Mouse (Mus musculus): ENCODE results near the gene Mtmr2. TPM values are rescaled to one million over a fixed set of nuclear protein-coding genes. Genes with fewer than 3 reads are reported as not detected.

Gene Mtmr2
- polyA plus RNA-seq, 1 experiment from 2014 or later: 79.3 TPM

DNA sequence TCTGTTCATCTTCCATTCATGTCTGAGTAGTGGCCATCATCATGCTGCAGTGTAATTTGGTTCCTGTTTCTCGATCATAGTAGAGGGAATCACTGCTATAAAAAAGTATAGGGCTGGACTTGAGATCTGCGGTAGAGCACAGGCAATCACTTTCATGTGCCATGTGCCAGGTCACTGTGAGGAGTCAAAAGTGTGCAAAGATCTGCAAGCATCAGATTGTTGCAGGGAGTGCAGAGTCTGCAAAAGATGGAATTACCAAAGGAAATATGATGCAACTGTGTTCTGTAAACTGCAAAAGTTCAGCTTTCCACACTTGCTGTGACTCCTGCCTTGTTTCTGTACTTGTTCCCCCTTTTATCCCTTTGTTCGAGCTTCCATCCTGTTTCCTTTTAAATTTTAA is 99.4 kb downstream of the Mtmr2 start:
- no peak overlapping the region for H3K4me3 ChIP-seq (ENCODE audit: low read depth, low read length)
- WGBS: 93% methylated on average over 3 of the region's 3 CpGs
- ATAC-seq (ENCODE audit: low FRiP score): no peak
- no peaks in the 10 kb centered on the region for H3K27me3 ChIP-seq (ENCODE audit: control insufficient read depth, insufficient read depth, low read length)
- no peak overlapping the region for H3K27ac ChIP-seq (ENCODE audit: low read depth, low read length)
- H3K9ac ChIP-seq (ENCODE audit: low read depth, low read length): no peak overlapping the region
- H3K36me3 ChIP-seq (ENCODE audit: control insufficient read depth, insufficient read depth, low read length): 0 out of 2 replicates have a peak, but pooled peaks cover 2% of the 10 kb centered on the region
- no peak for DNase-seq (ENCODE audit: low spot score)
- H3K4me1 ChIP-seq (replicated peaks; ENCODE audit: control insufficient read depth, insufficient read depth, low read length): no peaks in the 10 kb centered on the region
- H3K9me3 ChIP-seq (ENCODE audit: control insufficient read depth, low read length): no peaks in the 10 kb centered on the region
- no peak overlapping the region for H3K4me2 ChIP-seq (replicated peaks; ENCODE audit: low read depth, low read length)

DNA sequence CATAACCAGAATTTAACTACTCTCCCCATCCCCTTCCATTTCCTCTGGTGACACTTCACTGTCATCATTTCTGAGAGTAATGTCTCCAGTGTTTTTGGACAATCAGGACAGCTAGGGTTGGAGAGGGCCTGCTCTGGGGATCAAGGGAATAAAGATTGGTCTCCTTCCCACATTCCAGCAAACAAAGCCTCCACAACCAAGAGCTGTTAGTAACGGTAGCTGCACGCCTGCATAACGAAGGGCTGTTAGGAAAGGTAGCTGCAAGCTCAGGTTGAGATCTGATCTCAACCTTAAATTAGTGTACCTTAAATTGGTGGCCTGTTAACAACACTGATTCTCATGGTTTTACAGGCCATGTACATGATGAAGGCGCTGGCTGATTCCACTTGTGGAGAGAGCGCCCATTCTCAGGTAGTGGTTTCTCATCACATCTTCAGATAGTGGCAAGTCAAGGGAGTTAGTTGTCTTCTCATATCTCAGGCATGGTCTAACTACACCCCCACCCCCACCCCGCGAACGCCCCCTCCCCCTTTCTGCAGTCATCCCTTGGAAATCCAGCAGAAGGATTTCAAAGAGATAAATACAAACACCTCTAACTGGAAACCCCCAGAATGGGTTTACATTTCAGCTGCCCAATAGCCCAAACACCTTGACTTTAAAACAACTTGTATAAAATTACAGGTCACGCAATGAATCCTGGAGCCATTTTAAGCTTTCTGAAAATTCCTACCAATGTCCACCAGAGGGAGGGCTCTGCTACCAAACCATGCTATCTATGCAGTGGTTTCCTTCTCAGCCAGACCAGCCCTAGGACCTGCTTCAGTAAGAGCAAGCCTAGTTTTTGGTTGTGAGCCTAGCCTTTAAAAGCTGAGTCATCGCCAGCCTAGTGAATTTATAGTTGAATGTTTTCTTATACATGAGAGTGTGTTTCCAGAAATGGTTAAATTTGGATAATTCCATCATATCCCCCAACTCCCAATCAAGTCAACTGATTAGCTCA is 100.6 kb downstream of the Mtmr2 start:
- no peaks in the 10 kb centered on the region for H3K4me1 ChIP-seq (replicated peaks; ENCODE audit: control insufficient read depth, insufficient read depth, low read length)
- no peak overlapping the region for H3K27ac ChIP-seq (ENCODE audit: low read depth, low read length)
- no peak overlapping the region for H3K9ac ChIP-seq (ENCODE audit: low read depth, low read length)
- H3K4me2 ChIP-seq (replicated peaks; ENCODE audit: low read depth, low read length): no peak overlapping the region
- H3K36me3 ChIP-seq (ENCODE audit: control insufficient read depth, insufficient read depth, low read length): no peaks in the 10 kb centered on the region
- no peak overlapping the region for H3K4me3 ChIP-seq (ENCODE audit: low read depth, low read length)
- DNase-seq (ENCODE audit: low spot score) (peak; percentile 56), ATAC-seq (ENCODE audit: low FRiP score) (peak; percentile 49; the same call in 1 of the 2 replicates)
- WGBS: 86% methylated on average over 10 of the region's 10 CpGs
- H3K27me3 ChIP-seq (ENCODE audit: control insufficient read depth, insufficient read depth, low read length): no peaks in the 10 kb centered on the region
- no peaks in the 10 kb centered on the region for H3K9me3 ChIP-seq (ENCODE audit: control insufficient read depth, low read length)

DNA sequence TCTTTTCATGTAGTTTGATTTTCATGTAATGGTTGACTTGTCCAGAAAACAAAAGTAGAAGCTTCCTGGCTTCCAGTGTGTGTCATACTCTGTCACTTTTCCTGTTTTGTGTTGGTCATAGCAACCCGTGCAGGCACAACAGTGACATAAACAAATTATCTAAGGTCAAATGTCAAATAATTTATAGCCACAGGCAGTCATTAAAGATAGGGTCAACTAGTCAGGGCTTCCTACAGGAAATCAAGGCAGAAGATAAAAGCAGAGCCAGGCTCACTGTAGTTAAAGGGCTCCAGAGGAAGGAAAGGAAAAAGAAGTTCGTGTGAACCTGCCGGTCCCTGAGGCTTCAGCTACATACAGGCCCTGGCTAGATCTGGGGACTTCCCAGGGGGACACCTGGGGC is 105.7 kb downstream of the Mtmr2 start:
- Histone ChIP-seq H3K27ac (ENCODE audit: low read depth, low read length) (no peak overlapping the region), H3K9ac (ENCODE audit: low read depth, low read length) (no peak overlapping the region), H3K4me2 (replicated peaks; ENCODE audit: low read depth, low read length) (no peak overlapping the region), H3K4me1 (replicated peaks; ENCODE audit: control insufficient read depth, insufficient read depth, low read length) (no peaks in the 10 kb centered on the region), H3K4me3 (ENCODE audit: low read depth, low read length) (no peak overlapping the region), H3K36me3 (ENCODE audit: control insufficient read depth, insufficient read depth, low read length) (no peaks in the 10 kb centered on the region), H3K9me3 (ENCODE audit: control insufficient read depth, low read length) (no peaks in the 10 kb centered on the region), H3K27me3 (ENCODE audit: control insufficient read depth, insufficient read depth, low read length) (no peaks in the 10 kb centered on the region)
- ATAC-seq (ENCODE audit: low FRiP score) (no peak), DNase-seq (ENCODE audit: low spot score) (no peak)
- WGBS: 81% methylated on average over 3 of the region's 3 CpGs

Other genes with a start within 250 kb of the Mtmr2 start
- 60.2 and 66.1 TPM in 2 replicates for gene Cep57, start 78.7 kb downstream of the Mtmr2 start, polyA plus RNA-seq (2014; fragmentation: Nextera tagmentation; extraction: Ambion mirVana)
- gene Fam76b, start 79.3 kb downstream of the Mtmr2 start, polyA plus RNA-seq (2014; fragmentation: Nextera tagmentation; extraction: Ambion mirVana): 30.2 and 33.8 TPM in 2 replicates